Mouse (Mus musculus) adrenal gland, postnatal 36 days (tissue): ENCODE data around the gene Tmem176a. TPM values are rescaled to one million over a fixed set of nuclear protein-coding genes. Genes with fewer than 3 reads are reported as not detected.
A peak's percentile ranks its signal among the peaks of the same experiment; 100 is the strongest.
"Not testable (repeated sequence)": the region's sequence is repeated elsewhere in the genome, so short reads cannot be mapped to it uniquely, and the experiment has no call there.

Experiments used
- DNase-seq, 2 experiments: peaks; one replicate each; pipeline ENCODE4 v3.0.0; 2021; ENCODE audit warnings: mixed read lengths in 1 of 2
- total RNA-seq, 2 experiments: library from RNA; stranded (reverse); gene quantifications; 2 replicates each; pipeline ENCODE4 v1.2.3; 2021

Tmem176a gene
- total RNA-seq, 2 experiments from 2014 or later: 293 to 327 TPM

- DNase-seq: peak; percentile 79 to 86
Measured at GRCm38 (mm10) chr6:48842111-48842842, 1.6 kb downstream of the Tmem176a start.

GRCm38 (mm10) chr6:48845086-48845485 is 4.4 kb downstream of the Tmem176a start:
- DNase-seq: no peak

- DNase-seq: peak; percentile 59 to 63
Measured at GRCm38 (mm10) chr6:48851820-48852491, 11.2 kb downstream of the Tmem176a start.

GRCm38 (mm10) chr6:48854155-48854554 is 13.4 kb downstream of the Tmem176a start:
- no peak for DNase-seq

- no peak for DNase-seq
Measured at GRCm38 (mm10) chr6:48857613-48858302, 17.0 kb downstream of the Tmem176a start.

- DNase-seq: peak; percentile 77 to 81
Measured at GRCm38 (mm10) chr6:48860130-48860815, 19.6 kb downstream of the Tmem176a start.

- DNase-seq: no peak
Measured at GRCm38 (mm10) chr6:48860851-48861250, 20.1 kb downstream of the Tmem176a start.

GRCm38 (mm10) chr6:48861616-48862280 is 21.0 kb downstream of the Tmem176a start:
- no peak for DNase-seq

- DNase-seq: no peak
Measured at GRCm38 (mm10) chr6:48862816-48863215, 22.1 kb downstream of the Tmem176a start.

- DNase-seq: no peak
Measured at GRCm38 (mm10) chr6:48863488-48863887, 22.8 kb downstream of the Tmem176a start.

GRCm38 (mm10) chr6:48864181-48864580 is 23.5 kb downstream of the Tmem176a start:
- no peak for DNase-seq

- no peak for DNase-seq
Measured at GRCm38 (mm10) chr6:48864723-48865122, 24.0 kb downstream of the Tmem176a start.

GRCm38 (mm10) chr6:48865152-48865745 is 24.5 kb downstream of the Tmem176a start:
- DNase-seq: no peak

GRCm38 (mm10) chr6:48866355-48866950 is 25.7 kb downstream of the Tmem176a start:
- DNase-seq: not testable (repeated sequence)

- no peak for DNase-seq
Measured at GRCm38 (mm10) chr6:48867158-48867557, 26.4 kb downstream of the Tmem176a start.

GRCm38 (mm10) chr6:48869774-48870173 is 29.1 kb downstream of the Tmem176a start:
- peak; percentile 19 to 37 for DNase-seq

- no peak for DNase-seq
Measured at GRCm38 (mm10) chr6:48872596-48872995, 31.9 kb downstream of the Tmem176a start, which contains the start of gene Aoc1. Aoc1 (plus strand) TSS chr6:48872896.

- DNase-seq: no peak
Measured at GRCm38 (mm10) chr6:48874576-48874975, 33.9 kb downstream of the Tmem176a start.

- no peak for DNase-seq
Measured at GRCm38 (mm10) chr6:48875515-48875914, 34.8 kb downstream of the Tmem176a start.

GRCm38 (mm10) chr6:48876510-48877135 is 35.9 kb downstream of the Tmem176a start:
- no peak for DNase-seq
